Mouse (Mus musculus): ENCODE results near the gene Slc26a3.

- TF ChIP-seq CTCF (IDR thresholded peaks at IDR 0.05; ENCODE audit: low read depth, low read length), result 0 out of 2 replicates have a peak, but pooled peaks have one; percentile 15
- TF ChIP-seq POLR2A (IDR thresholded peaks at IDR 0.05; ENCODE audit: extremely low read depth, insufficient read depth, low read length), result no peak
Observed at GRCm38 (mm10) chr12:31376326-31376950, 14.2 kb upstream of the Slc26a3 start.

All from liver, adult 2 months (tissue).